Mouse (Mus musculus) forebrain, embryonic 16.5 days (tissue): ENCODE data around the gene Olfr1453. TPM values are rescaled to one million over a fixed set of nuclear protein-coding genes. Genes with fewer than 3 reads are reported as not detected.
"Not testable (repeated sequence)": the region's sequence is repeated elsewhere in the genome, so short reads cannot be mapped to it uniquely, and the experiment has no call there.

ENCODE experiments used
- ATAC-seq: fragments of 200-750 bp; cut with Nextera tagmentation; 2 replicates; pipeline ENCODE4 v1.8.0; 2017; ENCODE audit warnings: mild to moderate bottlenecking, moderate library complexity
- H3K27ac ChIP-seq: fragments of 300-500 bp; sonication (generic); 2 replicates; pipeline ENCODE4 v1.5.1; 2014; ENCODE audit warnings: low read length, control low read depth
- H3K27me3 ChIP-seq: fragments of 300-500 bp; sonication (generic); replicated peaks from 2 replicates; pipeline ENCODE4 v1.6.1; 2014; ENCODE audit warnings: low read length; ENCODE audit not compliant: control insufficient read depth, insufficient read depth
- H3K36me3 ChIP-seq: fragments of 300-500 bp; sonication (generic); 2 replicates; pipeline ENCODE4 v1.6.1; 2014; ENCODE audit not compliant: control insufficient read depth, insufficient read depth
- H3K4me1 ChIP-seq: fragments of 300-500 bp; sonication (generic); replicated peaks from 2 replicates; pipeline ENCODE4 v1.6.1; 2014; ENCODE audit warnings: low read length; ENCODE audit not compliant: control insufficient read depth, insufficient read depth
- H3K4me2 ChIP-seq: fragments of 300-500 bp; sonication (generic); 2 replicates; pipeline ENCODE4 v1.6.1; 2014; ENCODE audit warnings: mild to moderate bottlenecking, low read length, control low read depth
- H3K4me3 ChIP-seq: fragments of 300-500 bp; sonication (generic); replicated peaks from 2 replicates; pipeline ENCODE4 v1.5.1; 2014; ENCODE audit warnings: mild to moderate bottlenecking, low read length, control low read depth
- H3K9ac ChIP-seq: fragments of 300-500 bp; sonication (generic); replicated peaks from 2 replicates; pipeline ENCODE4 v1.6.1; 2014; ENCODE audit warnings: low read depth, low read length, control low read depth
- H3K9me3 ChIP-seq: fragments of 300-500 bp; sonication (generic); 2 replicates; pipeline ENCODE4 v1.6.1; 2016; ENCODE audit warnings: low read length; ENCODE audit not compliant: control insufficient read depth
- WGBS: fragments of 180-500 bp; shearing (Covaris S2); extraction: QIAGEN DNeasy Blood & Tissue Kit; methylation state at CpG from one replicate; pipeline ENCODE4 v1.1.7; 2014; 5-methylcytosine and 5-hydroxymethylcytosine counted together
- polyA plus RNA-seq: library from polyadenylated mRNA; unstranded; fragments of >200 nt; fragmentation: Nextera tagmentation; extraction: Ambion mirVana; gene quantifications from 2 replicates; pipeline ENCODE4 v1.2.1, GENCODE M21; 2015

Olfr1453 gene
- polyA plus RNA-seq = not detected in 2 replicates

DNA sequence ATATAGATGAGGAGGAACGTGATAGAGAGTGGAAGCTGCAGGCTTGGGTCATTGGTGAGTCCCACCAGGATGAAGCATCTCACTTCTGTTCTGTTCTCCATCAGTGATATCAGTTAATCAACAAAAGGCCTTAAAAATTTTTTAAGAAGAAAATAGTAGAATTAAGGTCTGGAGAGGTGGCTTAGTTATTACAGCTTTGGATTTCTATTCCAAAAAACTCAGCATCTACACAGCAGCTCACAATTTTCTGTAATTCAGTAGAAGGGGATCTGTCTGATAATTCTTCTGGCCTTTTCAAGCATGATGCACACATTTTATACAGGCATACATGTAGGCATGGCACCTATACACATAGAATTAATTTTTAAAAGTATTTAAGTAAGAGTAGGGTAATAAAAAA is at the start of gene Olfr1453:
Gene Olfr1453 (minus strand): TSS at position 101 of the 400 bp plus-strand sequence.
- Histone ChIP-seq H3K4me2 (no peak within 1 kb of the TSS), H3K9ac (no peak within 1 kb of the TSS), H3K4me3 (no peak within 1 kb of the TSS), H3K9me3 (no peaks in the 10 kb centered on the region), H3K4me1 (no peaks in the 10 kb centered on the region), H3K36me3 (no peaks in the 10 kb centered on the region), H3K27me3 (no peaks in the 10 kb centered on the region), H3K27ac (no peak within 1 kb of the TSS)
- ATAC-seq = no peak
- 35% methylated on average over 1 of the region's 1 CpGs for WGBS

DNA sequence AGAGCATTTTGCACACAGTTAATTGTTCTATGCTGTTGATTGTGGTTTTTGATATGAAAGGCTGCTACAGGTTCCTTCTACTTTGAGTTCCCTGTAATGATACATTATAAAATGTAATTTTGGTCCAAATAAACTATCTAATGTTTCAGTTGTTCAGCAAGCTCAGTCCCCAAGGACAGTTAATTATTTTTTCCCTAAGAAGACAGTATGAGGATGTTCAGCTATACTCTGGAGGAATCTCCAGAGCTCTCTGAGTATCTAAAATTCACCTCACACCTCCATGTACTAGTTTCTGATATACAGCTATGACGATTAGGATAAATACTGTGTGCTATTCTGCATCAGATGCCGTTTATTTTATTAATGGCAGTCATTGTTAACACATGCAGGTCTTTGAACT is 32.2 kb upstream of the Olfr1453 start, which contains the start of gene Olfr1454:
Gene Olfr1454 (plus strand): TSS at position 301 of the 400 bp plus-strand sequence.
- Histone ChIP-seq H3K27me3 (no peaks in the 10 kb centered on the region), H3K9ac (no peak within 1 kb of the TSS), H3K9me3 (0 out of 2 replicates have a peak, but pooled peaks cover 1% of the 10 kb centered on the region), H3K36me3 (no peaks in the 10 kb centered on the region), H3K27ac (no peak within 1 kb of the TSS), H3K4me3 (no peak within 1 kb of the TSS), H3K4me1 (no peaks in the 10 kb centered on the region), H3K4me2 (no peak within 1 kb of the TSS)
- WGBS = 64% methylated on average over 2 of the region's 2 CpGs
- no peak for ATAC-seq

DNA sequence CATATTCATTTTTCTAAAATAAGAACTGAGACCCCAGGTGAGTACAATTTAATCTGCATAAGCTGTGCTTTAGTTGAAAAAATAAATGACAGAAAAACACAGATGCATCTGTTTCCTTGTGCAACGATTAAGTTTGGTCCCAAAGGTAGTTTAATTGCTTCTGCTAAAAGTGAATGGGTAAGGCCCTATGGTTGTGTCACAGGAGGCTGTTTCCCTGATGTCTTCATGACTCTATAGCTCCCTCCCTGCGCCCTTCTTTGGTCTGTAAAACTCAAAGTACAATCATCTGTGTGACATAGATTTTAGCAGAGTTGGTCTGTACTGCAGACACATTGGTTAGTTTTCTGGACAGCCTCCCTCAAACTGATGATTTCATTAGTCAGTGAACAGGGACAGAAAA is 33.4 kb downstream of the Olfr1453 start, which contains the start of gene Olfr1451:
Gene Olfr1451 (plus strand): TSS at position 301 of the 400 bp plus-strand sequence.
- H3K4me2 ChIP-seq = no peak within 1 kb of the TSS
- no peaks in the 10 kb centered on the region for H3K4me1 ChIP-seq
- ATAC-seq = no peak
- 71% methylated on average over 2 of the region's 2 CpGs for WGBS
- H3K9ac ChIP-seq = no peak within 1 kb of the TSS
- H3K36me3 ChIP-seq = no peaks in the 10 kb centered on the region
- H3K27ac ChIP-seq = no peak within 1 kb of the TSS
- no peaks in the 10 kb centered on the region for H3K27me3 ChIP-seq
- no peak within 1 kb of the TSS for H3K4me3 ChIP-seq
- H3K9me3 ChIP-seq = no peaks in the 10 kb centered on the region

DNA sequence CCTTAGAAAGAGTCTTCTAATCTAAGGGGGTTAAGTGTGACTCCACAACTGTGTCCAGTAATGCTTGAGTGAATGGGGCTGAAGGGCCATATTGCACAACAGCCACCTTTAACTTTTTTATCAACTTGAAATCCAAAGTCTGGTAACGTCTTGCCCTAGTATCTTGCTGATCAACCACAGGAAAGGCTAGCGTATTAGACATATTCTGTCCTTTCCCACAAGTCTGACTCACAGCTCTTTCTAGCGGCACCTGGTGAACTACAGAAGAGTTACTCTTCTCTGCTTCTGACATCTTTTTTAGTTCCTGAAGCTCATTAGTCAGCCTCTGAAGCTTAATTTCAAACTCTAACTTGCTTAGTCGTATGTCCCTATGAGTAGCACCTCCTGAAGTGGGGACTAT is 35.8 kb downstream of the Olfr1453 start:
- H3K36me3 ChIP-seq, H3K27ac ChIP-seq, ATAC-seq, H3K4me2 ChIP-seq, H3K9ac ChIP-seq, H3K9me3 ChIP-seq, H3K27me3 ChIP-seq, H3K4me1 ChIP-seq, H3K4me3 ChIP-seq: not testable (repeated sequence)
- WGBS = 92% methylated on average over 4 of the region's 4 CpGs

Other genes starting within 250 kb of the Olfr1453 start
- 13.1 and 13.3 TPM in 2 replicates for gene Zfp91, start 232.2 kb downstream of the Olfr1453 start, polyA plus RNA-seq
- 0.42 and 0.92 TPM in 2 replicates for gene Lpxn, start 232.1 kb downstream of the Olfr1453 start, polyA plus RNA-seq
- gene Gm5244, start 181.6 kb downstream of the Olfr1453 start, polyA plus RNA-seq = not detected in 2 replicates
- gene Olfr1444, start 171.0 kb downstream of the Olfr1453 start, polyA plus RNA-seq = not detected in 2 replicates
- not detected in 2 replicates for gene Olfr1445, start 144.5 kb downstream of the Olfr1453 start, polyA plus RNA-seq
- gene Olfr1446, start 134.8 kb downstream of the Olfr1453 start, polyA plus RNA-seq = not detected in 2 replicates
- gene Olfr1447, start 124.6 kb downstream of the Olfr1453 start, polyA plus RNA-seq = not detected in 2 replicates
- gene Olfr1448, start 103.9 kb downstream of the Olfr1453 start, polyA plus RNA-seq = not detected in 2 replicates
- not detected in 2 replicates for gene Olfr1449, start 97.5 kb downstream of the Olfr1453 start, polyA plus RNA-seq
- gene Olfr1450, start 78.1 kb downstream of the Olfr1453 start, polyA plus RNA-seq = not detected in 2 replicates
- not detected in 2 replicates for gene Olfr1451, start 33.3 kb downstream of the Olfr1453 start, polyA plus RNA-seq
- gene Olfr1454, start 32.3 kb upstream of the Olfr1453 start, polyA plus RNA-seq = not detected in 2 replicates
- gene Olfr1457, start 69.6 kb upstream of the Olfr1453 start, polyA plus RNA-seq = not detected in 2 replicates
- gene Olfr1458, start 78.4 kb upstream of the Olfr1453 start, polyA plus RNA-seq = not detected in 2 replicates
- 0.03 TPM in 1 of 2 replicates, not detected in the other for gene Olfr1459, start 121.2 kb upstream of the Olfr1453 start, polyA plus RNA-seq
- gene Olfr1461, start 134.7 kb upstream of the Olfr1453 start, polyA plus RNA-seq = not detected in 2 replicates
- gene Olfr1462, start 157.4 kb upstream of the Olfr1453 start, polyA plus RNA-seq = not detected in 2 replicates
- not detected in 2 replicates for gene Olfr1463, start 203.0 kb upstream of the Olfr1453 start, polyA plus RNA-seq